ENCODE assay signal across 8 mouse cellular contexts in the genomic region with DNA sequence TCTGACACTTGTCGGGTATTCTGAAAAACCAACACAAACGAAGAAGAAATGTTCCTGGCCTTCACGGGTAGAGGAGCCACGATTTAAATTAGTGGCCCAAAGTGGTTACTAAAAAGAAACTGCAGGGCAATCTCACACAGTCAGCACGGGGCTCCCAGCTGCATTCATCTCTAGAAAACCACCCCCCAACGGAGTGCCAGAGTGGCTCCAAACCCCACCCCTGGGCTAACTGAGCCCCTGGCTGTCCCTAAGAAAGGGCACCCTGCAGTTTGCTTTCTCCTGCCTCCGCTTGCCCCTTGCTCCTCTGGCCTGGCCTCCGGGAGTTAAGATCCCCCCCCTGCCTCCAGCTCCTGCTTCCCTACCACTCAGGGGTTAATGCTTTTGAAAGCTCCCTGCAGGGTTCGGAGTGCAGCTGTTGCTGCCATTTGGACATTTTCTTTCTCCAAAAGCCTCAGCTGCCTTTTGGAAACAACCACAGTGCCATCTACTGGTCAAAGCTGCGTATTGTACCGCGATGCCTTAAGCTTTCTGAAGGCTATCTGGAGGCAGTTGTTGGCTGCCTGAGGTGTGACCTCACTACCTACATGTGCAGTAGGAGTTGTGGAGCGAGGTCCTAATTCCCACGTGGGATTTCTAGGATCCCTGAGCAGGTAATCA.
DNase-seq lines count a peak whose midpoint lies in the region; ATAC-seq lines count a peak whose summit lies in the region.

No protein-coding gene starts in this region.

- no peaks in the 10 kb centered on the region for H3K9me3 ChIP-seq in hindbrain, embryonic 14.5 days (ENCODE audit: control insufficient read depth, low read length)

- DNase-seq in R1 (ENCODE audit: low read depth, low spot score), result peak; percentile 98
- DNase-seq in cerebellum, postnatal 14 days, result peak; percentile 94 to 95
- peak; percentile 85 to 90 for DNase-seq in frontal cortex, postnatal 36 days (ENCODE audit: low spot score in 2 of 2)
- DNase-seq in hindbrain, embryonic 14.5 days (ENCODE audit: low spot score), result peak; percentile 99
- DNase-seq in layer of hippocampus, postnatal 36 days, result peak; percentile 80 to 83
- peak; percentile 70 for DNase-seq in lung, postnatal 25 days (ENCODE audit: low spot score)
- DNase-seq in right cerebral cortex, adult 18-20 months, result peak; percentile 75
- peak; percentile 75 to 79 for DNase-seq in urinary bladder, postnatal 36 days (ENCODE audit: low spot score in 2 of 2)

- H3K9ac ChIP-seq in hindbrain, embryonic 14.5 days, result no peak overlapping the region

- H3K27ac ChIP-seq in hindbrain, embryonic 14.5 days, result no peak overlapping the region

- H3K4me1 ChIP-seq in hindbrain, embryonic 14.5 days (replicated peaks; ENCODE audit: control insufficient read depth, insufficient read depth, low read length), result peaks cover 11% of the 10 kb centered on the region; the same call in 1 of the 2 replicates

- WGBS in hindbrain, embryonic 14.5 days, result 2% methylated on average over 14 of the region's 14 CpGs

- ATAC-seq in hindbrain, embryonic 14.5 days (ENCODE audit: low FRiP score), result peak; percentile 81; the same call in 1 of the 2 replicates

- H3K4me2 ChIP-seq in hindbrain, embryonic 14.5 days (replicated peaks), result peak overlapping the region; percentile 35

- no peak overlapping the region for H3K4me3 ChIP-seq in hindbrain, embryonic 14.5 days (replicated peaks; ENCODE audit: low read length)

- H3K27me3 ChIP-seq in hindbrain, embryonic 14.5 days (ENCODE audit: control insufficient read depth, insufficient read depth, low read length), result no peaks in the 10 kb centered on the region

- H3K36me3 ChIP-seq in hindbrain, embryonic 14.5 days (replicated peaks; ENCODE audit: control insufficient read depth, insufficient read depth), result no peaks in the 10 kb centered on the region
